Mouse (Mus musculus): Measurements from ENCODE around the gene Nod2. TPM values are rescaled to one million over a fixed set of nuclear protein-coding genes. Genes with fewer than 3 reads are reported as not detected.
"Not testable (repeated sequence)": the region's sequence is repeated elsewhere in the genome, so short reads cannot be mapped to it uniquely, and the experiment has no call there.

The Nod2 gene
- total RNA-seq, 2 experiments from 2014 or later: 0.37 to 0.51 TPM

GRCm38 (mm10) chr8:88631081-88631480 lies 16.0 kb upstream of the Nod2 start:
- peak in 1 of 2 experiments; percentile 68 for DNase-seq (ENCODE audit: low spot score in 2 of 2)

GRCm38 (mm10) chr8:88633343-88633765 lies 13.8 kb upstream of the Nod2 start:
- DNase-seq (ENCODE audit: low spot score in 2 of 2): no peak

- DNase-seq (ENCODE audit: low spot score in 2 of 2): no peak
Measured at GRCm38 (mm10) chr8:88635474-88636397, 11.4 kb upstream of the Nod2 start, which contains the start of gene Snx20. TSS of gene Snx20 (minus strand) at chr8:88636128.

- DNase-seq (ENCODE audit: low spot score in 2 of 2): no peak
Measured at GRCm38 (mm10) chr8:88637092-88638000, 9.8 kb upstream of the Nod2 start.

DNA sequence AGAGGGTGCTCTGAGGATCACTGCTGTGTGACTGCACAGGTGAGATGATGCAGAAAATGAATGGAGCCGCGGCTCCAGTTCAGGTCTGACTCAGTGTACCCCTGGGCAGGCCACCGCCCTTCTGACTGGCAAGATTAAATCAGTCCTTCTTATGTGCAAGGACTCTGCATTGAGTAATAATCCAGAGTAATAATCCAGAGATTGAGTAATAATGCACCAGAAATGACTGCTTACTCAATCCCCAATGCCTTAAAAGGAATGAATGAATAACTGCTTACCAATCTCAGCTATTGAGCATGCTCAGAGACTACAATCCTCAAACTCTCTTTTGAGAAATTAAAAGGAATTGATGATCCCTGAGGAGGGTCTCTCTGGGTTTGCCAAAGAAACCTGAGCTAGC lies 8.2 kb upstream of the Nod2 start:
- DNase-seq (ENCODE audit: low spot score in 2 of 2): no peak

DNA sequence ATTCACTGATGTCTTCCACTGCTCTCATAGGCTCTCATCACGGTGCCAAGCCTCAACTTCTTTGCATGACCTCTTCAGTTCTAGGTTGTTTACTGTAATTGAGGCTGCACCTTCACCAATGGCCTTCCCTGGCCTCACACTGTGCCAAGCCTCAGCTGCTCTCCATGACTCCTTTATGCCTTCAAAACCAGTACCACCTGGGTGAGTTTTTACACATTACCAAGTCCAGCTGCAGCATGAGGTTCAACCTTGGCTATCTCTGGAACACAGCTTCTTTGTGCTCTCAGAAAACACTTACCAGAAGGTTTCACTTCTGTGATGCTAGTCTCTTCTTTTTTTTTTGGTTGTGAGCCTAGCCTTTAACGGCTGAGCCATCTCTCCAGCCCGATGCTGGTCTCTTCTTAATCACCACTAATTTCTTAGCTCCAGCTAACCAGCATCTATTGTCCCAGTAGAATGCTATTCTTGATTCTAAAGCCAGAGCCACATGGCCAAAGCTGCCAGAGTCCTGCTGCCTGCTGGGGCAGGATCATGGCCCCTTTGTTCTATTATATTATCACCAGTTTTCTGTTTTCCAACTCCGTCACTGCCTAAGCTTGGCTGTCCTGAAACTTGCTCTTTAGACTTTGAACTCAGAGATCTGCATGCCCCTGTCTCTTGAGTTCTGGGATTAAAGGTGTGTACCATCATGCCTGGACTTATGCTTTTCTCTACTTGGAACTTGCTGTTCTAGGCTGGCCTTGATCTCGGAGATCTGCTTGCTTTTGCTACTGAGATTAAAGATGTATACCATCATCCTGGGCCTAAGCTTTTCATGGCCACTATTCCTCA lies 4.2 kb upstream of the Nod2 start:
- DNase-seq (ENCODE audit: low spot score in 2 of 2): no peak

GRCm38 (mm10) chr8:88648322-88648721 lies 1.2 kb downstream of the Nod2 start:
- DNase-seq (ENCODE audit: low spot score in 2 of 2): no peak

DNA sequence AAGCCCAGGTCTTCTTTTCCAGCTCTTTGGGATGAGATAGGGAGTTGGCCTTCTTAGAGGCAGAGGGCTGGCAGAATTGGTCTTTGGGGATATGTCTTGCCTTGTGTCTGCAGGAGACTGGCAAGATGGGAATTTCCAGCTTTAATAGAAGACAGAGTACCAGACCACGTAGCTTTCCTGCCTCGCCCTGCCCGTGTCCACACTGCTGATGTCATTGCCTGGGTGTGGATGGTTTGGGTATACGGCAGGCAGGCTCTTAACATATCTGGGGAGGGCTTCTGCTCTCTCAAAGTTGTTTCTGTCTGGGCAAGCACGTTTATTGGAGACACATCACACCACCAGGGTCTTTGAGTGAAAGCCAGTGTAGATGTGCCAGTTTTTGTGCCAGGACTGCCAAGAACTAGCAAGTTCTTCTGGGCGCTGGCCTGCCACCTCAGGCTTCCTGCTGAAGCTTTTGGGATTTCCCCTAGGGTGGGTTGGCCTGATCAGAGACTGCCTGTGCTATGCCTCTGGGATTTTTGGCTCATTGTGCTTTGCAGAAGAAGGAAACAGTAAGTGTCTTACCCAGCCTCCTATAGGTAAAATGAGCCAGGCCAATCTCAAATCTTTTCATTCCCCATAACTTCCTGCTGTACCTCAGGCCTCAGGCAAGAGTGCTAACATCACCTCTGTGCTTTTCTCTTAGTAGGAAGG lies 3.0 kb downstream of the Nod2 start:
- no peak for DNase-seq (ENCODE audit: low spot score in 2 of 2)

DNA sequence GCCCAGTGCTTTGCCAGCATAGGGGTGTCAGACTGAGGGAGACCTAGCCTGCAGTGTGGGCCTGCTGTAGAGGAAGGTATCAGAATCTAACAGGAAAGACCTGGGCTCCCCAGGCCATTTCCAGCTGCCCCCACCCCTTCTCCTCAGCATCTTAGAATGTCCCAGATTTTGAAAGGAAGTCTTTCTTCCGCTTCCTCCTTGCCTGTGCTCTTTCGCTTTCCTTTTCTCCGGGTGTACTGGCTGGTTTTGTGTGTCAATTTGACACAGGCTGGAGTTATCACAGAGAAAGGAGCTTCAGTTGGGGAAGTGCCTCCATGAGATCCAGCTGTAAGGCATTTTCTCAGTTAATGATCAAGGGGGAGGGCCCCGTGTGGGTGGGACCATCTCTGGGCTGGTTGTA lies 4.0 kb downstream of the Nod2 start:
- DNase-seq (ENCODE audit: low spot score in 2 of 2): not testable (repeated sequence)

GRCm38 (mm10) chr8:88655334-88655733 lies 8.2 kb downstream of the Nod2 start:
- DNase-seq (ENCODE audit: low spot score in 2 of 2): peak; percentile 48 to 63

DNA sequence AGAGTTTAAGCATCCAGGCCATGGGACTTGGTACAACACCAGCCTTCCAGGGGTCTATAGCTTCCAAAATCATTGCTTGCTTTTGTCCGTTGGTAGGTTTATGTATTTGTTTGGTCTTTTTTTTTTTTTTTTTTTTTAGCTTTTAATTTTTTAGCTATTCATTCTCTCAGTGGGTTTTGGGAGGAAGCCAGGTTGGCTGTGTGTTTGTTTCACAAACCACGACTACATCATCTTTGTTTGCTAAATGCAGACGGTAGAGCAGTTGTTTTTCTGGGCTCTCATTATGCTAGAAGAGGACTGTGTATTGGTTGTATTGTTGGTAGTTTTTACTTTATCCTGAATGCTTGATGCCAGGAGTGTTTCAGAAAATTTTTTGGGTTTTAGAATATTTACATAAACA lies 12.8 kb downstream of the Nod2 start:
- DNase-seq (ENCODE audit: low spot score in 2 of 2): peak in 1 of 2 experiments; percentile 42

- no peak for DNase-seq (ENCODE audit: low spot score in 2 of 2)
Measured at GRCm38 (mm10) chr8:88662401-88662821, 15.3 kb downstream of the Nod2 start.

- DNase-seq (ENCODE audit: low spot score in 2 of 2): no peak
Measured at GRCm38 (mm10) chr8:88664121-88664520, 17.0 kb downstream of the Nod2 start.

GRCm38 (mm10) chr8:88664947-88665346 lies 17.8 kb downstream of the Nod2 start:
- no peak for DNase-seq (ENCODE audit: low spot score in 2 of 2)

GRCm38 (mm10) chr8:88666435-88666834 lies 19.3 kb downstream of the Nod2 start:
- DNase-seq (ENCODE audit: low spot score in 2 of 2): no peak

DNA sequence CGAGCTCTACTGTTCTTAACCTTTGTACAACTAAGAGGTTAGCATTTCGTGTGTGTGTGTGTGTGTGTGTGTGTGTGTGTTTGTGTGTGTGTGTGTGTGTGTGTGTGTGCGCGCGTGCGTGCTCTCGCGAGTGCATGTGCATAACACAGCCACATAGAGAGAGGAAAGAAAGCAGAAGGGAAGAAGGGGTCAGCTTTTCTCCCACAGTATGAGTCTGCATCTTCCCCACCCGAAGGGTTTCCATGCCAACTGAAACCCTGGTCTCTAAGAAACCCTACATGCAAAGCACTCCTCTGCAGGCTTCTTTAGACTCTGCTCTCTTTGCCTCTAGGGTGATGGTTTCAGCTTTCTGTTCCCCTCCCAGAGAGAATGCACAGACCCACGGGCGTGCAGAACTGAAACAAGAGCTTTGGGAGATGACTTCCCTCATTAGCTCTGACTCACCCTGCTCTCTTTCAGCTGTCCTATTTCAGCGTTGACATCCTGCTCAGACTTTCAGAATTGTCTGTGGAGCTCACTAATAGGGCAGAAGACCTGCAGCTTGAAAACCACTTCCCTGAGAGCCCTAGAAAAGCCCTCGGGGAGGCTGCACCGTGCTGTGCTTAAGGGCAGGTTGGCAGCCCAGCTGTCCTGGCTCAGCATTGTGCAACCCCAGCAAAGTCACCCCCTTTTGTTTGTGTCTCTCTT lies 21.4 kb downstream of the Nod2 start:
- DNase-seq (ENCODE audit: low spot score in 2 of 2): peak in 1 of 2 experiments; percentile 56

- no peak for DNase-seq (ENCODE audit: low spot score in 2 of 2)
Measured at GRCm38 (mm10) chr8:88670782-88671181, 23.7 kb downstream of the Nod2 start.

GRCm38 (mm10) chr8:88671575-88671974 lies 24.5 kb downstream of the Nod2 start:
- peak in 1 of 2 experiments; percentile 61 for DNase-seq (ENCODE audit: low spot score in 2 of 2)

GRCm38 (mm10) chr8:88673859-88674258 lies 26.7 kb downstream of the Nod2 start:
- no peak for DNase-seq (ENCODE audit: low spot score in 2 of 2)
